Mouse (Mus musculus): Measurements from ENCODE around the gene 1700001P01Rik. TPM values are rescaled to one million over a fixed set of nuclear protein-coding genes. Genes with fewer than 3 reads are reported as not detected.

Gene 1700001P01Rik
- polyA plus RNA-seq, 1 experiment: 0.38 TPM

DNA sequence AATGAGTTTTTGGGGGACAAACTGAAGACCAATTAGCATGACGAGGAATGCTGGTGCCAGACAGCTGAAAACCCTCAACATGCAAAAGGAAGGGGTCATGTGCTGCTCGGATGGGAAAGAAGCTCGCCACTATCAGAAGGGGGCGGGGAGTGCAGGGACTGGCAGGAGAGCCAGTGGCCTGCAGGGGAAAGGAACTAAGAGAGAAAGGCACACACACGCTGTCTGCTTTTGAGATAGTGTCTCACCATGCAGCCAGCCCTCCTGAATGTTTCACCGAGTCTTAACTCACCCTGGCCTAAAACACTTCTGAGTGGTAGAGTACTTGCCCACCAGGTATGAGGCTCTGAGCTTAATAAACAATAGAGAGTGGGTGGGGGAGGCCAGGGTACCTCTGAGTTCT is 16.8 kb downstream of the 1700001P01Rik start:
- Histone ChIP-seq H3K27ac (ENCODE audit: control insufficient read depth, insufficient read depth, low read length) (no peak overlapping the region), H3K4me1 (replicated peaks; ENCODE audit: control insufficient read depth, insufficient read depth, low read length) (no peaks in the 10 kb centered on the region), H3K36me3 (ENCODE audit: control insufficient read depth, insufficient read depth, low read length) (peaks cover 48% of the 10 kb centered on the region), H3K27me3 (ENCODE audit: control insufficient read depth, insufficient read depth, low read length) (no peaks in the 10 kb centered on the region), H3K4me3 (ENCODE audit: control insufficient read depth, insufficient read depth, low read length) (no peak overlapping the region)
- no peak for DNase-seq
- 96% methylated on average over 6 of the region's 6 CpGs for WGBS
- TF ChIP-seq POLR2A (IDR thresholded peaks at IDR 0.05; ENCODE audit: control insufficient read depth, extremely low read depth, insufficient read depth, low read length, poor library complexity) (no peak), CTCF (IDR thresholded peaks at IDR 0.05; ENCODE audit: borderline replicate concordance, control insufficient read depth, extremely low read depth, insufficient read depth, low read length, poor library complexity) (no peak)

DNA sequence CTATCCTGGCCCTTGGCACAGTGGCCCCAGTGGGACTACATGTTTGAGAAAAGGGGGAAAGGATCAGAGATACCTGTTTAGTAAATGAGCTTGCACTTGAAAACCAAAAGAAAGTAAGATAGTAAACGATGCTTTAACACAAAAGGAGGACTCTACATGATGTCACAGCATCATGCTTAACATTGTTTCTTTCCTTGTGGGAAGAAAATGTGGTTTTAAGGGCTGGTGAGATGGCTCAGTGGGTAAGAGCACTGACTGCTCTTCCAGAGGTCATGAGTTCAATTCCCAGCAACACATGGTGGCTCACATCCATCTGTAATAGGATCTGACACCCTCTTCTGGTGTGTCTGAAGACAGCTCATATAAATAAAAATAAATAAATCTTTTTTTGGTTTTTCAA is 17.6 kb downstream of the 1700001P01Rik start:
- no peak for DNase-seq
- Histone ChIP-seq H3K4me1 (replicated peaks; ENCODE audit: control insufficient read depth, insufficient read depth, low read length) (no peaks in the 10 kb centered on the region), H3K36me3 (ENCODE audit: control insufficient read depth, insufficient read depth, low read length) (peaks cover 57% of the 10 kb centered on the region), H3K27ac (ENCODE audit: control insufficient read depth, insufficient read depth, low read length) (no peak overlapping the region), H3K4me3 (ENCODE audit: control insufficient read depth, insufficient read depth, low read length) (no peak overlapping the region), H3K27me3 (ENCODE audit: control insufficient read depth, insufficient read depth, low read length) (no peaks in the 10 kb centered on the region)
- TF ChIP-seq CTCF (IDR thresholded peaks at IDR 0.05; ENCODE audit: borderline replicate concordance, control insufficient read depth, extremely low read depth, insufficient read depth, low read length, poor library complexity) (no peak), POLR2A (IDR thresholded peaks at IDR 0.05; ENCODE audit: control insufficient read depth, extremely low read depth, insufficient read depth, low read length, poor library complexity) (no peak)
- WGBS: 95% methylated on average over 1 of the region's 1 CpGs

GRCm38 (mm10) chr11:97753277-97753676 is 22.4 kb downstream of the 1700001P01Rik start:
- WGBS: 98% methylated on average over 8 of the region's 8 CpGs
- no peaks in the 10 kb centered on the region for H3K4me1 ChIP-seq (replicated peaks; ENCODE audit: control insufficient read depth, insufficient read depth, low read length)
- peaks cover 79% of the 10 kb centered on the region for H3K36me3 ChIP-seq (ENCODE audit: control insufficient read depth, insufficient read depth, low read length)

GRCm38 (mm10) chr11:97748496-97748895 is 27.2 kb downstream of the 1700001P01Rik start:
- H3K4me3 ChIP-seq (ENCODE audit: control insufficient read depth, insufficient read depth, low read length): no peak overlapping the region
- H3K4me1 ChIP-seq (replicated peaks; ENCODE audit: control insufficient read depth, insufficient read depth, low read length): 0 out of 2 replicates have a peak, but pooled peaks cover under 1% of the 10 kb centered on the region
- peaks cover 44% of the 10 kb centered on the region for H3K36me3 ChIP-seq (ENCODE audit: control insufficient read depth, insufficient read depth, low read length)
- WGBS: 95% methylated on average over 5 of the region's 5 CpGs
- no peaks in the 10 kb centered on the region for H3K27me3 ChIP-seq (ENCODE audit: control insufficient read depth, insufficient read depth, low read length)
- no peak for DNase-seq
- H3K27ac ChIP-seq (ENCODE audit: control insufficient read depth, insufficient read depth, low read length): no peak overlapping the region
- TF ChIP-seq POLR2A (IDR thresholded peaks at IDR 0.05; ENCODE audit: control insufficient read depth, extremely low read depth, insufficient read depth, low read length, poor library complexity) (no peak), CTCF (IDR thresholded peaks at IDR 0.05; ENCODE audit: borderline replicate concordance, control insufficient read depth, extremely low read depth, insufficient read depth, low read length, poor library complexity) (no peak)

More at GRCm38 (mm10) chr11:97753277-97753676, 22.4 kb downstream of the 1700001P01Rik start:
- DNase-seq: no peak
- no peaks in the 10 kb centered on the region for H3K27me3 ChIP-seq (ENCODE audit: control insufficient read depth, insufficient read depth, low read length)
- no peak overlapping the region for H3K4me3 ChIP-seq (ENCODE audit: control insufficient read depth, insufficient read depth, low read length)
- no peak for TF ChIP-seq CTCF (IDR thresholded peaks at IDR 0.05; ENCODE audit: borderline replicate concordance, control insufficient read depth, extremely low read depth, insufficient read depth, low read length, poor library complexity)
- TF ChIP-seq POLR2A (IDR thresholded peaks at IDR 0.05; ENCODE audit: control insufficient read depth, extremely low read depth, insufficient read depth, low read length, poor library complexity): no peak
- no peak overlapping the region for H3K27ac ChIP-seq (ENCODE audit: control insufficient read depth, insufficient read depth, low read length)

DNA sequence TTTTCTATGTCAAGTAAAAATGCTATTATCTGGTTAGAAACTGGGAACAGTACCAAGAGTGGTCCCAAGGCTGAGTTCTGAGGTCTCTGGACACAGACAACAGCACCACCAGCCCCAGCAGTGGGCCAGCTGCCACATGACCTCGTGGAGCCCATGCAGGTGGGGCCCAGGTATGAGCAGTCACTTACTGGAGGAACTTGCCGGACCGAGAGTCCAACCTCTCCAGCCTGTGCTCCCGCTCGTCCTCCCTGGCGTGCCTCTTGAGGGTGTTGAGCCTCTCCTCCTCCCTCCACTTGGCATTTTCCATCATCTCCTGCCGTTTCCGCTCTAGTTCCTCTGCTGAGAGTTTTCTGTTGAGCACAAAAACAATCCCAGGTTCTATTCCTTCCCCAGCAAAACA is 27.9 kb downstream of the 1700001P01Rik start:
- no peak for DNase-seq
- H3K36me3 ChIP-seq (ENCODE audit: control insufficient read depth, insufficient read depth, low read length): peaks cover 36% of the 10 kb centered on the region
- WGBS: 97% methylated on average over 8 of the region's 8 CpGs
- no peak overlapping the region for H3K27ac ChIP-seq (ENCODE audit: control insufficient read depth, insufficient read depth, low read length)
- no peak overlapping the region for H3K4me3 ChIP-seq (ENCODE audit: control insufficient read depth, insufficient read depth, low read length)
- H3K27me3 ChIP-seq (ENCODE audit: control insufficient read depth, insufficient read depth, low read length): no peaks in the 10 kb centered on the region
- TF ChIP-seq POLR2A (IDR thresholded peaks at IDR 0.05; ENCODE audit: control insufficient read depth, extremely low read depth, insufficient read depth, low read length, poor library complexity) (no peak), CTCF (IDR thresholded peaks at IDR 0.05; ENCODE audit: borderline replicate concordance, control insufficient read depth, extremely low read depth, insufficient read depth, low read length, poor library complexity) (no peak)
- peaks cover 7% of the 10 kb centered on the region for H3K4me1 ChIP-seq (replicated peaks; ENCODE audit: control insufficient read depth, insufficient read depth, low read length)

- WGBS: 8% methylated on average over 13 of the region's 13 CpGs
- no peak overlapping the region for H3K27ac ChIP-seq (ENCODE audit: control insufficient read depth, insufficient read depth, low read length)
- no peak for DNase-seq
These were observed 30.4 kb downstream of the 1700001P01Rik start for GRCm38 (mm10) chr11:97745331-97745721.

More at GRCm38 (mm10) chr11:97745331-97745721, 30.4 kb downstream of the 1700001P01Rik start:
- H3K4me1 ChIP-seq (replicated peaks; ENCODE audit: control insufficient read depth, insufficient read depth, low read length): peaks cover 15% of the 10 kb centered on the region
- H3K27me3 ChIP-seq (ENCODE audit: control insufficient read depth, insufficient read depth, low read length): no peaks in the 10 kb centered on the region
- TF ChIP-seq CTCF (IDR thresholded peaks at IDR 0.05; ENCODE audit: borderline replicate concordance, control insufficient read depth, extremely low read depth, insufficient read depth, low read length, poor library complexity) (no peak), POLR2A (IDR thresholded peaks at IDR 0.05; ENCODE audit: control insufficient read depth, extremely low read depth, insufficient read depth, low read length, poor library complexity) (no peak)
- H3K36me3 ChIP-seq (ENCODE audit: control insufficient read depth, insufficient read depth, low read length): peaks cover 17% of the 10 kb centered on the region
- peak overlapping the region; percentile 98 for H3K4me3 ChIP-seq (ENCODE audit: control insufficient read depth, insufficient read depth, low read length)

Measured in thymus, adult 2 months (tissue).